Mouse (Mus musculus) granulocyte monocyte progenitor cell, adult 5-6 weeks (primary cell): ENCODE data around the gene Mthfr. TPM values are rescaled to one million over a fixed set of nuclear protein-coding genes. Genes with fewer than 3 reads are reported as not detected.
A peak's percentile ranks its signal among the peaks of the same experiment; 100 is the strongest.

ENCODE experiments used
- ATAC-seq: replicated peaks from 2 replicates; pipeline ENCODE4 v1.8.0; 2016; ENCODE audit warnings: mild to moderate bottlenecking, moderate TSS enrichment, inconsistent platforms; ENCODE audit not compliant: poor library complexity, severe bottlenecking
- total RNA-seq, 2 experiments: library from RNA; stranded (forward) in 1 of 2; stranded (reverse) in 1 of 2; fragments of 200-712, 200-1000 nt in 1 of 2; fragments of >200 nt in 1 of 2; fragmentation: Nextera tagmentation in 1 of 2; gene quantifications; 2 replicates each; pipeline ENCODE4 v1.2.3; 2014 to 2017

Mthfr gene
- 5.4 and 7.6 TPM in 2 replicates for total RNA-seq (2014; fragmentation: Nextera tagmentation)
- 2.7 and 9.0 TPM in 2 replicates for total RNA-seq (2017)

- ATAC-seq = peak; percentile 78
Measured at GRCm38 (mm10) chr4:148038600-148039253, at the start of gene Mthfr, which contains the start of gene Clcn6. Gene Mthfr (plus strand): TSS chr4:148039077. Gene Clcn6 (minus strand): TSS chr4:148038821.

- no peak for ATAC-seq
Measured at GRCm38 (mm10) chr4:147993571-147994095, 45.2 kb upstream of the Mthfr start.

- no peak for ATAC-seq
Measured at GRCm38 (mm10) chr4:147995311-147995710, 43.6 kb upstream of the Mthfr start.

GRCm38 (mm10) chr4:148000202-148000772, 38.6 kb upstream of the Mthfr start, which contains the start of gene Nppa:
Gene Nppa (plus strand): TSS chr4:148000722.
- no peak for ATAC-seq

- no peak for ATAC-seq
Measured at GRCm38 (mm10) chr4:148001013-148001789, 37.7 kb upstream of the Mthfr start.

- ATAC-seq = no peak
Measured at GRCm38 (mm10) chr4:148001866-148002265, 37.0 kb upstream of the Mthfr start.

GRCm38 (mm10) chr4:148004361-148004760, 34.5 kb upstream of the Mthfr start:
- no peak for ATAC-seq

GRCm38 (mm10) chr4:148008412-148008811, 30.5 kb upstream of the Mthfr start:
- ATAC-seq = peak; percentile 56; the same call in 1 of the 2 replicates

GRCm38 (mm10) chr4:148009641-148010040, 29.2 kb upstream of the Mthfr start:
- no peak for ATAC-seq

GRCm38 (mm10) chr4:148011332-148011731, 27.5 kb upstream of the Mthfr start:
- no peak for ATAC-seq

GRCm38 (mm10) chr4:148012216-148012615, 26.7 kb upstream of the Mthfr start:
- no peak for ATAC-seq

GRCm38 (mm10) chr4:148015418-148015817, 23.5 kb upstream of the Mthfr start:
- 0 out of 2 replicates have a peak, but pooled peaks have one; percentile 36 for ATAC-seq

GRCm38 (mm10) chr4:148016981-148017380, 21.9 kb upstream of the Mthfr start:
- ATAC-seq = no peak

GRCm38 (mm10) chr4:148018410-148018809, 20.5 kb upstream of the Mthfr start:
- ATAC-seq = no peak

GRCm38 (mm10) chr4:148024003-148024402, 14.9 kb upstream of the Mthfr start:
- ATAC-seq = no peak

GRCm38 (mm10) chr4:148029297-148029696, 9.6 kb upstream of the Mthfr start:
- ATAC-seq = no peak

- ATAC-seq = no peak
Measured at GRCm38 (mm10) chr4:148030506-148030905, 8.4 kb upstream of the Mthfr start.

- ATAC-seq = 0 out of 2 replicates have a peak, but pooled peaks have one; percentile 8
Measured at GRCm38 (mm10) chr4:148033858-148034410, 4.9 kb upstream of the Mthfr start.

- ATAC-seq = no peak
Measured at GRCm38 (mm10) chr4:148035440-148035839, 3.4 kb upstream of the Mthfr start.

- ATAC-seq = no peak
Measured at GRCm38 (mm10) chr4:148038079-148038599, 738 bp upstream of the Mthfr start.
